Mouse (Mus musculus): ENCODE data around the gene Pfkfb3. TPM values are rescaled to one million over a fixed set of nuclear protein-coding genes. Genes with fewer than 3 reads are reported as not detected.
A peak's percentile ranks its signal among the peaks of the same experiment; 100 is the strongest.

Gene Pfkfb3
- total RNA-seq, 2 experiments from 2014 or later: 36.8 to 40.1 TPM

DNA sequence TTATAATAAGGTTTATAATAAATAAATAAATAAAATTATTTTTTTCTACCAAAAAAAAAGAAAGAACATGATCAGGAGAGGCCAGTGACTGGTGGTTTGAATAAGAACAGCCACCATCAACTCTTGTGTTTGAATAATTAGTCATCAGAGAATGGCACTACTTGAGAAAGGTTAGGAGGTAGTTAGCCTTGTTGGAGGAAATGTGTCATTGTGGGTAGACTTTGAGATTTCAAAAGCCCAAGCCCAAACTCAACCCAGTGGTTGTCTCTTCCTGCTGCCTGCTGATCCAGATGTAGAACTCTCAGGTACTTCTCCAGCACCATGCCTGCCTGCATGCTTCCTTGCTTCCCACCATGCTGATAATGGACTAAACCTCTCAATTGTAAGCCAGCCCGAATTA lies 41.8 kb downstream of the Pfkfb3 start:
- no peak overlapping the region for H3K27ac ChIP-seq
- no peak for DNase-seq (ENCODE audit: low spot score in 2 of 2)
- H3K4me3 ChIP-seq: no peak overlapping the region
- TF ChIP-seq CTCF (conservative IDR thresholded peaks at IDR 0.05): no peak

DNA sequence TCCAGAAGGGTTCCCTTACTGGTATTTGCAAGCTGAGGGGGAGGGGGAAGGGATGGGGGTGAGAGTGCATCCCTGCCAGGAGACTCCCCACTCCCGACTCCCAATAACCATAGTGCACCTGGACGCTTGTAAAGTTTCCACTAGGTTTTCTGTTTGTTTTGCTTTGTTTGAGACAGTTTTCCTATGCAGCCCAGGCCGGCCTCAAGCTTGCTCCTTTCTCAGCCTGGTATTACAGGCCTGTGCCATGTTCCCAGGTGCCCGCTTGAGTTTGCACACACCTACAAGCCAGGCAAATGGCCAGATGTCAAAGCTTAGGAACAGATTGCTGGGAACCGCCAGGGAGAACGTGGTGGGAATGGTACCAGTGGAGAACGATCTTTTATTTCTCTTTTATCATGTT lies 50.1 kb downstream of the Pfkfb3 start:
- no peak for DNase-seq (ENCODE audit: low spot score in 2 of 2)
- no peak for TF ChIP-seq CTCF (conservative IDR thresholded peaks at IDR 0.05)
- H3K27ac ChIP-seq: peak overlapping the region; percentile 94
- H3K4me3 ChIP-seq: peak overlapping the region; percentile 80

- peak overlapping the region; percentile 94 for H3K27ac ChIP-seq
- peak overlapping the region; percentile 80 for H3K4me3 ChIP-seq
- DNase-seq (ENCODE audit: low spot score in 2 of 2): peak; percentile 78 to 87
- TF ChIP-seq CTCF (conservative IDR thresholded peaks at IDR 0.05): peak; percentile 35
These were observed 50.9 kb downstream of the Pfkfb3 start for GRCm38 (mm10) chr2:11502901-11503431.

DNA sequence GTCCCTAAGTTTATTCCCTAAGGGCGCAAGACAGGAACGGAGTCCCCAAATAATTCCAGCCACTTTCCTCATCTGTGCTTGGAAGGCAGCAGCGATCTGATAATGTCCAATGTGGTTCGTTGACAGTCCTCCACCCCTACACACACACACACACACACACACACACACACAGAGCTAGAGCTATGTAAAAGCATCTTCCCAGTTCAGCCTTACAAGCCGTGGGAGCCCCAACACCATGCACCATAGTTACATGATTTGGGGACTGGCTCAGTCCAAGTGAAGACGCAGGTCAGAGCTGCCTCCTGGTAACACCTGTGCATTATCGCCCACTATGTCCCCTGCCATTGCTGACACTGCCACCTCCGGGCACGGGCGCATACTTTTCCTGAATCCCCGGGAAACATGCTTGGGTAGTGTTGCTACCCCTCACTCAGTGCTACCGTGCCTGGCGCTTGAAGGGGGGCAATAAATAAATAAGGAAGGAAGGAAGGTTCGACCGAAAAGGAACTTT lies 51.6 kb downstream of the Pfkfb3 start:
- no peak for TF ChIP-seq CTCF (conservative IDR thresholded peaks at IDR 0.05)
- Histone ChIP-seq H3K27ac (peak overlapping the region; percentile 94), H3K4me3 (peak overlapping the region; percentile 80)
- no peak for DNase-seq (ENCODE audit: low spot score in 2 of 2)

GRCm38 (mm10) chr2:11501301-11502254 lies 52.3 kb downstream of the Pfkfb3 start:
- DNase-seq (ENCODE audit: low spot score in 2 of 2): peak; percentile 91 to 92
- peak; percentile 91 for TF ChIP-seq CTCF (conservative IDR thresholded peaks at IDR 0.05)
- Histone ChIP-seq H3K27ac (peak overlapping the region; percentile 94), H3K4me3 (peak overlapping the region; percentile 80)

DNA sequence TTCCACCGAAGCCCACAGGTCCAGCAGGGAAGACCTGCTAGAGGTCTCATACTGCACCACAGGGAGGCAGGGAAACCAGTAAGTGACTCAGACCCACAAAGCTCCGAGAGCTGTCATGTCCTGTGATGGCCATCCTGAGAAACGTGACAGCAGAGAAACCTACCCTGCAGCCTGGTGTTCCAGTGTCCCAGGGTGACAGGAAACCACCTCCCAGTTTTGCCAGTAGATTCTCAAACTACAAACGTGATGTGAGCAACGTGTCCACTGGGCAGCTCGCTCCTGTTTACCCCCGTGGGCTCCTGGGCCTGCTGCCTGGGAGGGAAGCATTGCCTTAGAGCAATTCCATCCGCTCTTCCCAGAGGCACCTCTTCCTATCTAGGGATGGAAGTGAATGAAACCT lies 53.2 kb downstream of the Pfkfb3 start:
- peak in 1 of 2 experiments; percentile 18 for DNase-seq (ENCODE audit: low spot score in 2 of 2)
- TF ChIP-seq CTCF (conservative IDR thresholded peaks at IDR 0.05): no peak
- peak overlapping the region; percentile 94 for H3K27ac ChIP-seq
- peak overlapping the region; percentile 80 for H3K4me3 ChIP-seq

- DNase-seq (ENCODE audit: low spot score in 2 of 2): peak; percentile 67 to 81
- TF ChIP-seq CTCF (conservative IDR thresholded peaks at IDR 0.05): no peak
- no peak overlapping the region; the same call in 1 of the 2 replicates for H3K4me3 ChIP-seq
These were observed 57.3 kb downstream of the Pfkfb3 start for GRCm38 (mm10) chr2:11496601-11497031.

GRCm38 (mm10) chr2:11494841-11495255 lies 59.0 kb downstream of the Pfkfb3 start:
- TF ChIP-seq CTCF (conservative IDR thresholded peaks at IDR 0.05): no peak
- H3K4me3 ChIP-seq: no peak overlapping the region
- peak; percentile 28 to 34 for DNase-seq (ENCODE audit: low spot score in 2 of 2)
- H3K27ac ChIP-seq: peak overlapping the region; percentile 49

More at GRCm38 (mm10) chr2:11496601-11497031, 57.3 kb downstream of the Pfkfb3 start:
- H3K27ac ChIP-seq: peak overlapping the region; percentile 49; the same call in 1 of the 2 replicates

GRCm38 (mm10) chr2:11492855-11493254 lies 61.0 kb downstream of the Pfkfb3 start:
- no peak for TF ChIP-seq CTCF (conservative IDR thresholded peaks at IDR 0.05)
- no peak overlapping the region for H3K4me3 ChIP-seq
- no peak for DNase-seq (ENCODE audit: low spot score in 2 of 2)
- no peak overlapping the region for H3K27ac ChIP-seq

DNA sequence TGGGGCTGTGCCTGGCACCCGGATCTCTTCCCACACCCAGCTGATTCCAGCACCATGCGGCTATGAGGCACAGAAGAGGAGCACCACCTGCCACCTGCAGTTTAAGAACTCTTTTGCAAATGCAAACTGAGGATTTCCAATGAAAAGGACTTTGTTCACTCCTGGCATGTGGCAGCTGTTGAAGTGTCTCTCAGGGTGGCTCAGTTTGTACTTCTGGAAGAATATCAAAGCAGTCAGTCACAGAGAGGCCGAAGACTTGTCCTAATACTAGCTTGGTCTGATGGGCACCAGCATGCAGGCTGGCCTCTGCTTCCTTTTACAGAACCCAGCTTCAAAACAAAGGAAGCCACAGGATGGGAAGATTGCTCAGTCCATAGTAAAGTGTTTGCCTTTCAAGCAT lies 62.4 kb downstream of the Pfkfb3 start:
- DNase-seq (ENCODE audit: low spot score in 2 of 2): no peak
- Histone ChIP-seq H3K4me3 (no peak overlapping the region), H3K27ac (peak overlapping the region; percentile 28; the same call in 1 of the 2 replicates)
- no peak for TF ChIP-seq CTCF (conservative IDR thresholded peaks at IDR 0.05)

DNA sequence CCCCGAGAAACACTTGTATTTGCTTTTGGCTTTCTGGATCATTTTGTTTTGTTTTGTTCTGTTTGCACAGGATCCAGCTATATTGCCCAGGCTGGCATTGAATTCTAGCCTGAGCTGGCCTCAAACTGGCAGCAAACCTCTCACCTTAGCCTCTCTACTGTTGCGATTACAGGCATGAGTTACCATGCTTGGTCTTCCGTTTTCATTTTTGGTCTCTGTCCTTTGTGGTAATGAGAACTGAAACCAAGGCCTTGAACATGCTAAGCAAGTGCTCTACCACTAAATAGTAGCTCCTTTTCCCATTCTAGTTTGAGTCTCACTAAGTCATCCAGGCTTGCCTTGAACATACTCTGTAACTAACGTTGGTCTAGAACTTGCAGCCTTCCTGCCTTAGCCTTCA lies 63.3 kb downstream of the Pfkfb3 start:
- DNase-seq (ENCODE audit: low spot score in 2 of 2): no peak
- H3K4me3 ChIP-seq: no peak overlapping the region
- H3K27ac ChIP-seq: no peak overlapping the region; the same call in 1 of the 2 replicates
- no peak for TF ChIP-seq CTCF (conservative IDR thresholded peaks at IDR 0.05)

DNA sequence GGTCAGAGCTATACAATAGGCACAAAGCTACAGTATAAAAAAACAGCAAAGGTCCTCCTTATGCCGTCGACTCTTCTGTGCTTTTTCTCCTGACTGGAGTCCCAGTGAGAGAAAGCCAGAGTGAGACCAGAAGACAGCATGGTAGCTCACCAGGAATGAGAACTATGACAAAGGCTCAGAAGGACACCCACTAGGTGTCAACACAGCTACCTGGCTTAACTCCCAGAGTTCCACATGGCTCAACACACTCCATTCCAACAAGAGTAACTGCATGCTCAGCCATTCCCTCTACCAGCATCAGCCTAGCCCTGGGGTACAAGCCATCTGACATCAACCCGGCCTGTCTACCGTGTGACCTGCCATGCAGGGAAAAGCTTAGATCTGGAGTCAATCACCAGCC lies 70.7 kb downstream of the Pfkfb3 start:
- no peak overlapping the region for H3K4me3 ChIP-seq
- DNase-seq (ENCODE audit: low spot score in 2 of 2): no peak
- TF ChIP-seq CTCF (conservative IDR thresholded peaks at IDR 0.05): no peak
- H3K27ac ChIP-seq: no peak overlapping the region

DNA sequence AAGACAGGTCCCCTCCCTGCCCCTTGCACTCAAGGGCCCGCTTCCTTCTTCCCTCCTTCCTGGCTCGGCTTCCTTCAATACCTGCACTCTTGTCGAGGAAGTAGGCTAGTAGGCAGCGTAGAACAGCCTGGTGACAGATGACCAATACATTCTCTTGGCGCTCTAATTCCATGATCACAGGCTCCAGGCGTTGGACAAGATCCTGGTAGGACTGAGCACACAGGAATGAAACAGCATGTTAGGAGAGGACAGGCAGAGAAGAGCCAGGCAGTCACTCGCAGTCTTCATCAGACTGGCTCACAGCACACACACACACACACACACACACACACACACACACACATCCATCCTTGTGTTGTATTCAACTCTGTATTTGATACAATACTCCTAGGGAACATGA lies 71.5 kb downstream of the Pfkfb3 start:
- Histone ChIP-seq H3K27ac (no peak overlapping the region), H3K4me3 (no peak overlapping the region)
- TF ChIP-seq CTCF (conservative IDR thresholded peaks at IDR 0.05): no peak
- no peak for DNase-seq (ENCODE audit: low spot score in 2 of 2)

All from layer of hippocampus, adult 2 months (tissue).